Mouse (Mus musculus) liver, adult 2 months (tissue): ENCODE data around the gene Vamp3.

Experiments used
- CTCF ChIP-seq: fragments of 200-500 bp; IDR thresholded peaks from 2 replicates; pipeline ENCODE4 v1.5.1; 2011; ENCODE audit warnings: low read depth, low read length, control low read depth
- POLR2A ChIP-seq: fragments of 200-500 bp; IDR thresholded peaks from 2 replicates; pipeline ENCODE4 v1.6.1; 2011; ENCODE audit warnings: low read length, control low read depth; ENCODE audit not compliant: insufficient read depth; ENCODE audit errors: extremely low read depth

- TF ChIP-seq CTCF (no peak), POLR2A (no peak)
These were observed 46.4 kb upstream of the Vamp3 start for GRCm38 (mm10) chr4:151104147-151104546.
